Mouse (Mus musculus): Measurements from ENCODE around the gene Cip2a. TPM values are rescaled to one million over a fixed set of nuclear protein-coding genes. Genes with fewer than 3 reads are reported as not detected.

Gene Cip2a
- polyA plus RNA-seq (2015; fragmentation: Nextera tagmentation; extraction: Ambion mirVana): 37.3 and 38.9 TPM in 2 replicates

DNA sequence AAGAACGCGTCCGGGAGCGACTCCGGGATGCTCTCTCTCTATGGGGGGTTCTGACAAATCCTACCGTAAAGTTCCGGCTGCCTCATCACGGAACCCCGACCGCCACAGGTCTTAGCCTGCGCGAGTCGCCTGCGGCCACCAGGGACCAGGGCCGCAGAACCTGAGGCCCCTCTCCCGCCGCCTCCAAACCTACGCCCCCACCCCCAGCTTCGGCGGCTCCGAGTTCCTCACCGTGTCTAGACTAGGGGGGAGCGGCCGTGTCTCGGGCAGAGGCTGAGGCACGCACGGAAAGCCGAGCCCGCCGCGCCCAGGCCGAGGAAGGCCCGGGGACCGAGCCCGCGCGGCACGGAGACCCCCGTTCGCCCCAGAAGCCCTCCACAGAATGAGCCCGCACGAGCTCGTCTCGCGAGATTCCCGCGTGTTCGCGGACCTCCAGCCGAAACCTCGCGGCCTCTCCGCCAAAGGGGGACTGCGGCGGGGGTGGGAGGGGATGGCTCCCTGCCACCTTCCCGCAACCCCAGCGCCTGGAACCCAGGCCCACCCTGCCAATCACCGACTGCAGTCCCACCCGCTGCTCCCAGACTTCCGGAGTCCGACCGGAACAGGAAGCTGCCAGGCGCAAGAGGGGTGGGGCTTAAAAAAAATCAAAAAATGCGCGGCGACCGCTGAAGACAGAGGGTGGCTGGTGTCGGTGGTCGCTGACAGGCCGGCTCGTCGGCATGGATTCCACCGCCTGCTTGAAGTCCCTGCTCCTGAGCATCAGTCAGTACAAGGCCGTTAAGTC, at the start of gene Cip2a, which contains the start of gene Dzip3:
Gene Cip2a (plus strand): TSS at position 627 of the 784 bp plus-strand sequence.
Gene Dzip3 (minus strand): TSS at position 607 of the 784 bp plus-strand sequence.
- Histone ChIP-seq H3K4me1 (peaks cover 15% of the 10 kb centered on the region), H3K27me3 (no peaks in the 10 kb centered on the region), H3K27ac (peak within 1 kb of the TSS; percentile 92), H3K9me3 (no peaks in the 10 kb centered on the region), H3K4me2 (peak within 1 kb of the TSS; percentile 71), H3K9ac (peak within 1 kb of the TSS; percentile 99), H3K36me3 (peaks cover 9% of the 10 kb centered on the region), H3K4me3 (peak within 1 kb of the TSS; percentile 96)
- WGBS: under 1% methylated on average over 74 of the region's 74 CpGs
- peak; percentile 98 for ATAC-seq (ENCODE audit: borderline replicate concordance, extremely low read depth, low FRiP score, low TSS enrichment)

DNA sequence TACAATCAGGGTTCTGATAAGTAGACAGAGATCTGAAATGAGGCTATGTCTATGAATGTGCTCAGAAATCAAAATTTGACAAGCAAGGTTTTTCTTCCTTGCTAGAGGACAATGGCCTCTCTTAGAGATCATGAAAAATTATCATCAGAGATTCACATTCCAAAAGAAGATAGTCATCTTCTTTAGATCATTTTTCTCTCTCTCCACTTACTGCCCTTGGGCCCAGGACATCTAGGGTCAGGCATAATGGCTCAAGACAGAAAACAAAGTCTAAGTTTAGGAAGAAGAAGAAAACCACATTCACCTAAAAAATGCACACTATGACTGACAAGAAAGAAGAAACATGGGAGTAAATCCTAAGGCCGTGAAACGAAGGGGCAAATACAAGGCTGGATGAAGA, 21.0 kb upstream of the Cip2a start:
- Histone ChIP-seq H3K27ac (no peak overlapping the region), H3K4me1 (no peaks in the 10 kb centered on the region), H3K4me3 (no peak overlapping the region), H3K4me2 (no peak overlapping the region), H3K9me3 (no peaks in the 10 kb centered on the region), H3K27me3 (no peaks in the 10 kb centered on the region), H3K9ac (no peak overlapping the region), H3K36me3 (peaks cover 21% of the 10 kb centered on the region)
- no peak for ATAC-seq (ENCODE audit: borderline replicate concordance, extremely low read depth, low FRiP score, low TSS enrichment)
- 93% methylated on average over 2 of the region's 2 CpGs for WGBS

DNA sequence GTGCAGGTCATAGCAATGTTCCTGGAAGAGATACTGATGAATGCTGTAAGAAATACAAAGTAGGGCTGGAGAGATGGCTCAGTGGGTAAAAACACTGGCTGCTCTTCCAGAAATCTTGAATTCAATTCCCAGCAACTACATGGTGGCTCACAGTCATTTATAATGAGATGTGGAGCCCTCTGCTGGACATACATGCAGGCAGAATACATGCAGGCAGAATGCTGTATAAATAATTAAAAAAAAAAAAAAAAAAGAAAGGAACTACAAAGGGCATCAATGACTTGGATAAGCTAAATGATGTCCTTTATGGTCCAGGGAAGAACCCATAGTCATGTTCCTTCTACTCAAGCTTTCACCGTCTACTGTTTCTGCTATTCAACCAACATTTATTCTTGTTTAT, 20.4 kb upstream of the Cip2a start:
- no peak overlapping the region for H3K4me2 ChIP-seq
- H3K9ac ChIP-seq: no peak overlapping the region
- peaks cover 25% of the 10 kb centered on the region for H3K36me3 ChIP-seq
- no peak overlapping the region for H3K4me3 ChIP-seq
- no peaks in the 10 kb centered on the region for H3K9me3 ChIP-seq
- H3K27ac ChIP-seq: no peak overlapping the region
- no peaks in the 10 kb centered on the region for H3K4me1 ChIP-seq
- 93% methylated on average over 1 of the region's 1 CpGs for WGBS
- H3K27me3 ChIP-seq: no peaks in the 10 kb centered on the region
- no peak for ATAC-seq (ENCODE audit: borderline replicate concordance, extremely low read depth, low FRiP score, low TSS enrichment)

DNA sequence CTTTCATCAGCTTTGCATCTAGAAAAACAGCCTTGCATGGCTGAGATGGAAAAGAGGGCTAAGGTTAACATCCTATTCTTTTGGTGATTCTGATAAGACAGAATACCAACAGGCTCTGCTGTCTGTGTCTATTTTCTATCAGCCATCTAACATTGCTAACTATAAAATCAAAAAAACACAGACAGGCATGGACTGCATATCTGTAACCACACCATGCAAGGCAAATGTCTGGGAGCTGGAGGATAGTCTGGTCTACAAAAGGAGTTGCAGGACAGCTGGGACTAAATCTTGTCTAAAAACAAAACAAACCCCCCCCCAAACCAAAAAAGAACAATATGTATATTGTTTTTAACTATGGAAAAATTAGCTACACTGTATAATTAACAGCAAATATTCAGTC, 14.0 kb upstream of the Cip2a start:
- no peak overlapping the region for H3K27ac ChIP-seq
- no peaks in the 10 kb centered on the region for H3K27me3 ChIP-seq
- H3K4me3 ChIP-seq: no peak overlapping the region
- H3K9ac ChIP-seq: no peak overlapping the region
- H3K36me3 ChIP-seq: peaks cover 19% of the 10 kb centered on the region
- H3K4me1 ChIP-seq: no peaks in the 10 kb centered on the region
- no peak for ATAC-seq (ENCODE audit: borderline replicate concordance, extremely low read depth, low FRiP score, low TSS enrichment)
- H3K9me3 ChIP-seq: no peaks in the 10 kb centered on the region
- H3K4me2 ChIP-seq: no peak overlapping the region

DNA sequence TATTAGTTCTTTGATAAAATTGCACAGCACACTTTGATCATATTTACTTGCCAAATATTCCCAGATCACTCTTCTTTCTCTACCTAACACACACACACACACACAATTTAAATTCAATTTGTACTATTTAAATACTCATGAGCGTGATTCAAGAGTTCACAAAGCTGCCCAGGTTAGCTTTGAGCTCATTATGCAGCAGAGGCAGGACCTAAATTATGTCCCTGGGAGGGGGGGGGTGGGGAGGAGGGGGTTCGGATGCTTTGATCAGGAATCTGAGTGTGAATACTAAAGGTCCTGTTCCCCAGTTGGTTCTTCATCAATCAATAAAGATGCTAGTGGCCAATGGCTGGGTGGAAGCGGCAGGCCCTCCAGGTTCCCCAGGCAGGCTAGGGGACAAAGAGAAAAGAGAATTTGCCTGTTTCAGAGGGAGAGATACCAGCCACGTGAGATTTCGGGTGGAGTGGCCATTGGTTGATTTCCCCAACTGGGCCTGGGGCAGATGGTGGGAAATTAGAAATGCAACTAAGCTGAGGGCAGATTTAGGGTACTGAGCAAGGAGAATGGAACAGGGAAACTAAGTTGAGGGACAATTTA, 8.9 kb upstream of the Cip2a start:
- Histone ChIP-seq H3K9me3 (no peaks in the 10 kb centered on the region), H3K4me1 (no peaks in the 10 kb centered on the region), H3K9ac (no peak overlapping the region), H3K36me3 (peaks cover 10% of the 10 kb centered on the region), H3K4me2 (no peak overlapping the region), H3K27ac (no peak overlapping the region), H3K4me3 (no peak overlapping the region), H3K27me3 (no peaks in the 10 kb centered on the region)
- no peak for ATAC-seq (ENCODE audit: borderline replicate concordance, extremely low read depth, low FRiP score, low TSS enrichment)
- WGBS: 53% methylated on average over 5 of the region's 5 CpGs

DNA sequence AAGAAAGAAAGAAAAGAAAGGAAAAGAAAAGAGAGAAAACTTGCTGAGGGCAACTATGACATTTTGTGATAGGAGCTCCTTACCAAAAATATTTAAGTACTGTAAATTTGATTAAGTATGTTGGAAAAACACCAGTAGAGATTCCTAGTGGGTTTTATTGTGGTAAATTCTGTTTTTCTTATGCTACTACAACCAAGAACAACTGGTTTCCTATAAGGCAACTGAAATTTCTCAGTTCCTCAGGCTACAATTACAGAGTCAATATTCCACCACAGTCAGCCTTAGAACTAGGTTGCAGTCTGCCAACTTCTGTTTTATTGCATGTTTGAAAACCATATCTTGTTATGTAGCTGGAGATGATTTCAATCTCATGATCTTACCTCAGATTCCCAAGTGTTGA, 4.3 kb upstream of the Cip2a start:
- Histone ChIP-seq H3K27ac (no peak overlapping the region), H3K4me3 (no peak overlapping the region), H3K9ac (no peak overlapping the region), H3K27me3 (no peaks in the 10 kb centered on the region), H3K4me1 (peaks cover under 1% of the 10 kb centered on the region), H3K9me3 (no peaks in the 10 kb centered on the region), H3K36me3 (peaks cover 5% of the 10 kb centered on the region), H3K4me2 (no peak overlapping the region)
- no peak for ATAC-seq (ENCODE audit: borderline replicate concordance, extremely low read depth, low FRiP score, low TSS enrichment)

DNA sequence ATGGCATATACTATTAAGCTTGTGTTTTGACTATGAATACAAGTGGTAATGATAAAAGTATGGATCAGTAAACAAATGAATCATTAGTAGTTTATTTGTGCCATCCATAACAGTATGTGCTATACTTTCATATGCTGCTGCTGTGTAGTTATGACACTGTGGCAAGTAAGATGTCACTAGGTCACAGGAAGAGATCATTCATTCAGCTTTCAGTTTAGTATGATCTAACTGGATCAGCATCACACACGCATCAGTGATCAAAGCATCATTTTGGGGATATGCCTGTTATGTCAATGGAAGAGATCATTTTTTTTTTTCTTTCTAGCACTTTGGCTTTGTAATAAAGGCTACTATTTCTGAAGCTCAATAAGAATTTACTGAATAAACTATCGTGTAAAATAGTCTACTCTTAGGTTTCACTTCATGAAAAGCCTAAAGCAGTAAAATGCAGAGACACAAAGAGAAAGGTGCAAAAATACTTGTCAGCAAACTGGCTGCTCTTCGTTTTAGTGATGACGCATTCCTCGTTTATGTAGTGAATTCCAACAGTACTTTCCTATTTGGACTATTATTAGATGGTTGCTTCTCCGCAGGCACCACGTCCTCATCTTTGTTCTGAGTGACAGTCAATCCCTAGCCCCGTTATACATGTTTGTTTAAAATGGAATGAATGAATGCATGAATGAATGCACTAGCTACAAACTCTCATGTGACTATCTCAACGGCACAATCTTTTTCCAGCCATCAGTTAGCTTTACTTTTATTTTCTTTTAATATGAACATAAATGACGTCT, 1.4 kb upstream of the Cip2a start:
- Histone ChIP-seq H3K4me1 (peaks cover 15% of the 10 kb centered on the region), H3K27me3 (no peaks in the 10 kb centered on the region), H3K9ac (peak overlapping the region; percentile 99), H3K27ac (0 out of 2 replicates have a peak overlapping the region, but pooled peaks have one; percentile 92), H3K4me2 (peak overlapping the region; percentile 61), H3K36me3 (peaks cover 5% of the 10 kb centered on the region), H3K9me3 (no peaks in the 10 kb centered on the region), H3K4me3 (peak overlapping the region; percentile 96)
- ATAC-seq (ENCODE audit: borderline replicate concordance, extremely low read depth, low FRiP score, low TSS enrichment): no peak
- 19% methylated on average over 10 of the region's 10 CpGs for WGBS

GRCm38 (mm10) chr16:48993231-48993558, 790 bp upstream of the Cip2a start:
- H3K4me1 ChIP-seq: peaks cover 15% of the 10 kb centered on the region
- WGBS: under 1% methylated on average over 9 of the region's 9 CpGs

GRCm38 (mm10) chr16:48994343-48994693, 333 bp downstream of the Cip2a start:
- Histone ChIP-seq H3K27ac (peak overlapping the region; percentile 92), H3K4me1 (peaks cover 15% of the 10 kb centered on the region), H3K9ac (peak overlapping the region; percentile 99), H3K4me2 (peak overlapping the region; percentile 71), H3K9me3 (no peaks in the 10 kb centered on the region), H3K27me3 (no peaks in the 10 kb centered on the region), H3K4me3 (peak overlapping the region; percentile 96), H3K36me3 (peaks cover 11% of the 10 kb centered on the region)
- ATAC-seq (ENCODE audit: borderline replicate concordance, extremely low read depth, low FRiP score, low TSS enrichment): peak; percentile 43; the same call in 1 of the 2 replicates
- WGBS: 0% methylated on average over 18 of the region's 18 CpGs

More at GRCm38 (mm10) chr16:48993231-48993558, 790 bp upstream of the Cip2a start:
- Histone ChIP-seq H3K9me3 (no peaks in the 10 kb centered on the region), H3K4me3 (peak overlapping the region; percentile 96), H3K27ac (peak overlapping the region; percentile 92), H3K27me3 (no peaks in the 10 kb centered on the region), H3K36me3 (peaks cover 5% of the 10 kb centered on the region), H3K9ac (peak overlapping the region; percentile 99), H3K4me2 (peak overlapping the region; percentile 61)
- ATAC-seq (ENCODE audit: borderline replicate concordance, extremely low read depth, low FRiP score, low TSS enrichment): no peak

DNA sequence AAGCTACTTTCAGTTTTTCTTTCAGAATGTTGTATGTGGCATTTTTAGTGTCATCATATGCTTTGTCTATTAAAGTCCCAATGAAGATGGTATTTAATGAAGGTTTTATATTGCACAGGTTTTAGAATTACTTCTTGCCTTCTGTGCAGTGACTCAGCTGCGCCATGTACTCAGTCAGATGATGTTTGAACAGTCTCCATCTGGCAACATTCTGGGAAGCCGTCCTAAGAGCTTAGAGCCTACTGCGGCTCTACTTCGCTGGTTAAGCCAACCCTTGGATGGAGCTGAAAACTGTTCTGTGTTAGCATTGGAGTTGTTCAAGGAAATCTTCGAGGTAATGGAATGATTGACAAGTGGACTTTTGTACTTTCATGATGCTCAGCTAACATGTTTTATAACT, 10.2 kb downstream of the Cip2a start:
- no peaks in the 10 kb centered on the region for H3K4me1 ChIP-seq
- no peaks in the 10 kb centered on the region for H3K9me3 ChIP-seq
- no peak overlapping the region for H3K9ac ChIP-seq
- no peak overlapping the region for H3K27ac ChIP-seq
- H3K4me2 ChIP-seq: no peak overlapping the region
- peaks cover 49% of the 10 kb centered on the region for H3K36me3 ChIP-seq
- WGBS: 89% methylated on average over 5 of the region's 5 CpGs
- H3K27me3 ChIP-seq: no peaks in the 10 kb centered on the region
- no peak overlapping the region for H3K4me3 ChIP-seq
- no peak for ATAC-seq (ENCODE audit: borderline replicate concordance, extremely low read depth, low FRiP score, low TSS enrichment)

- Histone ChIP-seq H3K36me3 (peaks cover 44% of the 10 kb centered on the region), H3K4me1 (no peaks in the 10 kb centered on the region), H3K4me3 (no peak overlapping the region), H3K4me2 (no peak overlapping the region), H3K27me3 (no peaks in the 10 kb centered on the region), H3K9ac (no peak overlapping the region), H3K27ac (no peak overlapping the region), H3K9me3 (no peaks in the 10 kb centered on the region)
- WGBS: 71% methylated on average over 5 of the region's 5 CpGs
- ATAC-seq (ENCODE audit: borderline replicate concordance, extremely low read depth, low FRiP score, low TSS enrichment): no peak
These were observed 22.8 kb downstream of the Cip2a start for GRCm38 (mm10) chr16:49016620-49017332.
